Mouse (Mus musculus): ENCODE results near the gene Srp72. TPM values are rescaled to one million over a fixed set of nuclear protein-coding genes. Genes with fewer than 3 reads are reported as not detected.

Gene Srp72
- polyA plus RNA-seq, 1 experiment = 3.4 TPM

DNA sequence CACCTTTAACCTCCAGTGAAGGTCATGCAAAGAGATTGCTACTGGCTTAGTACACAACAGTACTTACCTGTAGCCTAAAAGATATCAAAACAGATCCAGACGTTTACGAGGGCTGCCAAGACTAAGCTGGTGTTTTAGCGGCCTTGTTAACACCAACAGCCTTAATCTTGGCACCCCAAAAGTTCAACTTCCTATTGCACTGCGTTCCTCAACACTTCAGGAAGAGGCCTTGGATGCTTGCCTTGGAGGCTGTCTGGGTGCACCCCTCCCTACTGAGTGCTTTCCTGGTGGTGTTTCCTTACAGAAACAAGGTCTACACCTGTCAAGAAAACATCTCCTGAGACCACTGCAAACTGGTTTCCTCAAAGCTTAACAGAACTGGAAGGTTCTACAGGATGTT lies 27.3 kb upstream of the Srp72 start:
- TF ChIP-seq GATA1 (IDR thresholded peaks at IDR 0.05; ENCODE audit: low read length) = no peak
- TF ChIP-seq TAL1 (IDR thresholded peaks at IDR 0.05; ENCODE audit: low read length) = no peak
- Histone ChIP-seq H3K4me3 (replicated peaks) (no peak overlapping the region), H3K4me1 (ENCODE audit: control insufficient read depth) (peaks cover 59% of the 10 kb centered on the region), H3K36me3 (ENCODE audit: control insufficient read depth) (peaks cover 36% of the 10 kb centered on the region), H3K27me3 (ENCODE audit: control insufficient read depth) (no peaks in the 10 kb centered on the region), H3K9me3 (ENCODE audit: control insufficient read depth, low read length) (no peaks in the 10 kb centered on the region)

GRCm38 (mm10) chr5:76947758-76948157 lies 26.7 kb upstream of the Srp72 start:
- Histone ChIP-seq H3K9me3 (ENCODE audit: control insufficient read depth, low read length) (no peaks in the 10 kb centered on the region), H3K27me3 (ENCODE audit: control insufficient read depth) (no peaks in the 10 kb centered on the region), H3K4me1 (ENCODE audit: control insufficient read depth) (peaks cover 62% of the 10 kb centered on the region), H3K4me3 (replicated peaks) (no peak overlapping the region), H3K36me3 (ENCODE audit: control insufficient read depth) (peaks cover 34% of the 10 kb centered on the region)
- TF ChIP-seq GATA1 (IDR thresholded peaks at IDR 0.05; ENCODE audit: low read length) (no peak), TAL1 (IDR thresholded peaks at IDR 0.05; ENCODE audit: low read length) (no peak)

- Histone ChIP-seq H3K36me3 (ENCODE audit: control insufficient read depth) (peaks cover 49% of the 10 kb centered on the region), H3K9me3 (ENCODE audit: control insufficient read depth, low read length) (no peaks in the 10 kb centered on the region), H3K4me3 (replicated peaks) (peak overlapping the region; percentile 84), H3K27me3 (ENCODE audit: control insufficient read depth) (no peaks in the 10 kb centered on the region), H3K4me1 (ENCODE audit: control insufficient read depth) (peaks cover 80% of the 10 kb centered on the region)
- TF ChIP-seq GATA1 (IDR thresholded peaks at IDR 0.05; ENCODE audit: low read length) (no peak), TAL1 (IDR thresholded peaks at IDR 0.05; ENCODE audit: low read length) (no peak)
These were observed 24.0 kb upstream of the Srp72 start for GRCm38 (mm10) chr5:76950343-76951105.

DNA sequence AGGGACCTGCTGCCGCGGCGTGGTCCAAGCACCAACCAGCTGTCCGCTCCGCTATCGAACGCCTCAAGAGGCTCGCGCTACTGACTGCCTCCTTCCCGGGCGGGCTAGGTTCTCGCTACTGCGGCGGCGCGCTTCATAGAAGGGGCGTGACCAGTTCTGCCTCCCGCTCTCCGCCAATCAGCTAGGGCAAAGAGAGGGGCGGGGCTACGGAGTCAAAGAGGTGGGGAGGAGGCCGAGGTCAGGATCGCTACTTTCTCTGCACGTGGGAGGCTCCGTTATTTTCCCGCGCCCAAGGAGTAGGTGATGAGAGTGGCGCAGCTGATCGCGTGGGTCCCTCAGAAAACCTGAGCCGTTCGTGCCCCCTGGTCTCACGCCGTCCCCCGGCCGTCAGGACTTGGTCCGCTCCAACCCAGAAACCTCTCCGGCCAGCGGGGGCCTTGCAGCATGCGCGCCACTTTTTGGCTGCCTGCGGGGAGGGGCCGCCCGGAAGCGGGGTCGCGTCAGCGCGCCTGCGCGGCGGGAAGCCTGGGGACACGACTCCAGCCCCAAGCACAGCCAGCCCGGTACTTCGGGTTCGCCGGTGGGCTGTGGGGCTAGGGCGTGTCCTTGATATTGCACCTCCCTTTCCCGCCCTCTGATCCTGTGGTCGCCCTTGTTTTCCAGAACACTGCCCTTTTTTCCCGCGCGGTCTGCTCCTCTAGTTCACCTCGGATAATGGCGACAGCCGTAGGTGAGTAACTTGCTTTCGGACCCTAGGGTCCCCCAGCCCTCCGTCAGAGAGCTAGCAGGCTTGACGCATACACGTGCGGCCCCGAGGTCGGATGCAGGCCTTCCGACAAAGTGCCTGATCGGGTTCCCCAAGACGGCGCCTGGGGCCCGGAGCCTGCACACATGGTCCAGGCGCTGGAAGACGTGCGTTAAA lies 23.1 kb upstream of the Srp72 start, which contains the start of the genes Paics and Ppat:
TSS of gene Paics (plus strand) at position 202 of the 922 bp plus-strand sequence.
TSS of gene Ppat (minus strand) at position 473 of the 922 bp plus-strand sequence.
- Histone ChIP-seq H3K4me1 (ENCODE audit: control insufficient read depth) (peaks cover 78% of the 10 kb centered on the region), H3K9me3 (ENCODE audit: control insufficient read depth, low read length) (no peaks in the 10 kb centered on the region), H3K36me3 (ENCODE audit: control insufficient read depth) (peaks cover 54% of the 10 kb centered on the region), H3K4me3 (replicated peaks) (peak within 1 kb of the TSS; percentile 84), H3K27me3 (ENCODE audit: control insufficient read depth) (no peaks in the 10 kb centered on the region)
- no peak for TF ChIP-seq TAL1 (IDR thresholded peaks at IDR 0.05; ENCODE audit: low read length)
- TF ChIP-seq GATA1 (IDR thresholded peaks at IDR 0.05; ENCODE audit: low read length) = no peak

DNA sequence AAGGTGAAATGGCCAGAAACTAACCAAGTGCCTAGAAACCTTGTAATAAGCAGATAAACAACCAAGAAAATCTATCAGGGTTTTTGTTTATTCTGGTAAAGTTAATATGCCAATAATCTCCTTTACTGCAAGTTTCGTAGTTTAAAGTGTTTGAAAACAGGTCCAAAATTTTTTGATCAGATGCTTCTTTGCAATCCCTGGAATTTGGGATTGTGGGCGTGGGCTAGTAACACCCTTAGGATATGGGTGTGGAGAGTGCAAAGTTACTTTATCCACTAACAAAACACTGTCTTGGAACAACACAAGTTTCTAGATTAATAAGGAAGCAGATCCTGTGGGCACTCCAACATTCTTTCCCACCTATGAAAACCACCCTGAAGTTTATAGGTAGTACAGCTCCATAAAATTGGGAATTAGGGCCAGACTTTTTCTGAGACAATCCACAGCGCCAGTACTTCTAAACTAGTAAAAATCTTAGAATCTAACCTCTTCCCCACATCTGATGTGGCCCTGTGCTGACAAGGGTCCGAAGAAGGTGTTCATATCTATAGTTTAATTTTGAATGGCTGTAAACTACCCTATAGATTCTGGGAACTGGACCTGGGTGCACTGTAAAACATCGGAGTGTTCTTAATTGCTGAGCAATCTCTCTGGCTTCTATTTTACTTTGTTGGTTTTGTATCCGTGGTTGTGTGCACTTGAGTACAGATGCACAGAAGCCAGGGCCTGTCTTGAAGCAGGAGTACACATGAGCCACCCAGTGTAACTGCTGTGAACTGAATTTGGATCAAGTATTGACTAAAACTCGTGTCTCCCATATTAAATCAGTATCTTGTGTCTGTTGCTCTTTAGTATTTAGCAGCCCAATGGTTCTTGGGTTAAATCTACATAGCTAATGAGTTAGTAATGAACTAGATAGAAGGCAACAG lies 22.1 kb upstream of the Srp72 start:
- TF ChIP-seq GATA1 (IDR thresholded peaks at IDR 0.05; ENCODE audit: low read length) (no peak), TAL1 (IDR thresholded peaks at IDR 0.05; ENCODE audit: low read length) (no peak)
- peaks cover 70% of the 10 kb centered on the region for H3K4me1 ChIP-seq (ENCODE audit: control insufficient read depth)
- peak overlapping the region; percentile 84 for H3K4me3 ChIP-seq (replicated peaks)
- H3K36me3 ChIP-seq (ENCODE audit: control insufficient read depth) = peaks cover 56% of the 10 kb centered on the region
- H3K9me3 ChIP-seq (ENCODE audit: control insufficient read depth, low read length) = no peaks in the 10 kb centered on the region
- no peaks in the 10 kb centered on the region for H3K27me3 ChIP-seq (ENCODE audit: control insufficient read depth)

- TF ChIP-seq TAL1 (IDR thresholded peaks at IDR 0.05; ENCODE audit: low read length) = no peak
- TF ChIP-seq GATA1 (IDR thresholded peaks at IDR 0.05; ENCODE audit: low read length) = no peak
- peaks cover 57% of the 10 kb centered on the region for H3K4me1 ChIP-seq (ENCODE audit: control insufficient read depth)
- peak overlapping the region; percentile 15 for H3K4me3 ChIP-seq (replicated peaks)
- H3K9me3 ChIP-seq (ENCODE audit: control insufficient read depth, low read length) = no peaks in the 10 kb centered on the region
- peaks cover 56% of the 10 kb centered on the region for H3K36me3 ChIP-seq (ENCODE audit: control insufficient read depth)
- H3K27me3 ChIP-seq (ENCODE audit: control insufficient read depth) = no peaks in the 10 kb centered on the region
These were observed 20.7 kb upstream of the Srp72 start for GRCm38 (mm10) chr5:76953794-76954193.

DNA sequence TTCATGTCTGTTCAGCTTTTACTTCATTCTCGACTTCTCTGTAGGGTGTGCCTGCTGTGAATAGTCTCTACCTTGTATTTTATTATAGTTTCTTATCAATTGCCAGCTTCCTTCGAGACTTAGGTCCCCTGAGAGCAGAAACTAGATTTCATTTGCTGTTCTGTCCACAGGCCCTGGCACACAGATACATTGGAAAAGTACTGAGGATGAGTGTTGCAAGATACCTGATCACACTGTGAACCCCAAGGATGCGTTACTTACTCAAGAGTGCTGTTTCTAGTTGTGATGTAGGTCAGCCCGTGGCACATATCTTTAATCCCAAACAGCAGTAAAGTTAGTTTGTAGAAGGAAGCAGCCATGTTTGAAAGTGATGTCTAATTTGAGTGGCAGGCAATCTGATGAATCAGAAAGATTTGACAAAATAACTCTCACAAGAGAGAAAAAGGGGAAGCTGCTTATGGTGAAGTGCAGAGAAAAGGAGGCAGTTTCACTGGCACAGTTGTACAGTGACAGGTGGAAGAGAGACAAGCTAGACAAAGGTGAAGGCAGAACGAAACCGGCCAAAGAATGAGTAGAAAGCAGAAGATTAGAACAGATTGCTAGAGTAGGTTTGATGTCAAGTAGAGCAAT lies 20.1 kb upstream of the Srp72 start:
- peak overlapping the region; percentile 15 for H3K4me3 ChIP-seq (replicated peaks)
- H3K4me1 ChIP-seq (ENCODE audit: control insufficient read depth) = peaks cover 54% of the 10 kb centered on the region
- no peak for TF ChIP-seq GATA1 (IDR thresholded peaks at IDR 0.05; ENCODE audit: low read length)
- no peak for TF ChIP-seq TAL1 (IDR thresholded peaks at IDR 0.05; ENCODE audit: low read length)
- peaks cover 59% of the 10 kb centered on the region for H3K36me3 ChIP-seq (ENCODE audit: control insufficient read depth)
- H3K9me3 ChIP-seq (ENCODE audit: control insufficient read depth, low read length) = no peaks in the 10 kb centered on the region
- H3K27me3 ChIP-seq (ENCODE audit: control insufficient read depth) = no peaks in the 10 kb centered on the region

- Histone ChIP-seq H3K27me3 (ENCODE audit: control insufficient read depth) (no peaks in the 10 kb centered on the region), H3K4me3 (replicated peaks) (no peak overlapping the region), H3K4me1 (ENCODE audit: control insufficient read depth) (peaks cover 44% of the 10 kb centered on the region), H3K9me3 (ENCODE audit: control insufficient read depth, low read length) (no peaks in the 10 kb centered on the region), H3K36me3 (ENCODE audit: control insufficient read depth) (peaks cover 69% of the 10 kb centered on the region)
- TF ChIP-seq TAL1 (IDR thresholded peaks at IDR 0.05; ENCODE audit: low read length) = no peak
- no peak for TF ChIP-seq GATA1 (IDR thresholded peaks at IDR 0.05; ENCODE audit: low read length)
These were observed 19.0 kb upstream of the Srp72 start for GRCm38 (mm10) chr5:76955474-76955873.

All from erythroblast, embryonic 14.5 days (primary cell).